Mouse (Mus musculus) cerebellum, adult (tissue): ENCODE measurements around the gene Fsd1.

Experiments used
- ATAC-seq: cut with Nextera tagmentation; 2 replicates; pipeline ENCODE4 v1.9.2; 2017; ENCODE audit warnings: mild to moderate bottlenecking, moderate library complexity, mixed read lengths; ENCODE audit not compliant: insufficient number of reproducible peaks, low FRiP score, low TSS enrichment

Gene Fsd1

DNA sequence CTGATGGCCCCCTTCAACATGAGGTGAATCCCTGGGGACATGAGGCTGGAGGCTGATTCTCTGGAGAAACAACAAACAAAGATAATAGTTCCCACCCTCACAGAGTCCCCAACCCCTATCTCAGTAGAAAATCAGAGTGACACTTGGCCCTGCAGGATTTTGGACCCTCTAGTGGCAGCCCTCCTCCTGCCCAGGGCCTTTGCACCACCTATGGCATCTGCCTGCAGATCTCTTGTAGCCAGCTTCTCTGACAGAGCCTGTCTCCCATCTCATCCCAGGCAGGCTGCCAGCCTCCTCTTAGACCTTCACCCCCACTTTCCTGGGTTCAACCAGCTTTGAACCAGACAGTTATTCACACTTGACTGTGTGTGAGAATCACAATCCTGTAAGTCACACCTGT, 25.5 kb upstream of the Fsd1 start:
- ATAC-seq: no peak

DNA sequence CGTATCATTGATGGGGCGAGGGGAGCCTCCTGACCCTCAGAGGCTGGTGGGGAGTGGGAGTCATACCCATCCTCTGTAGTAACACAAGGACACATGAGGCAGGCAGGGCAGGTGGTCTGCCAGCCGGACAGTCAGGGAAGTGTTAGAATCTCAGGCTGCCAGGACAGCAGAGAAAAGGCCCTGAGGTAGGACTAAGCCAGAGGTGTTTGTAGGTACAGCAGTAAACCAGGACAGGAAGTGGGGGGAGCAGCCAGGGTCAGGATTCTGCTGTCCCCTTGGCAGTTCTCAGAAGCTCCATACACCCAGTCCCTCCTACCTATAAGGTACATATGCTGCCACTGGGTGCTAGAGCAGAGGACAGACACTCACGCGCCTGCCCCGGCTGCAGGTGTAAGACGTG, 24.7 kb upstream of the Fsd1 start:
- no peak for ATAC-seq

DNA sequence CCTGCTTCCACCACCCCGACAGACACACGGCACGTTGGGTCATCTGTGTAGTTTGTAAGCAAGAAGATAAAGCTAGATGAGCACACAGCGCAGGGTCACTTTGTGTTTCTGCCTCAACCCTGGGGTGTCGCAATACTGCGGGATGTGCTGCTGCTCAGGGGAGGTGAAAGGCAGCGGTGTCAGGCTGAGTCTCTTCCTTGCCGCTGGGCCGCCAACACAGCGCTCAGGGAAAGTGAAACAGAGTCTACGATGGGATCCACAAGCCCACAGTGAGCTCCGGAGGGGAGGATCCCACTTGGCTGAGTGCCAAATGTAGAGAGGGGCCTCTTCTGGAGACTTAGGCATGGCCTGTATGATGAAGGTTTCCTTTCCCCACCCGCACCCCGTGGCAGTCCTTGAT, 23.1 kb upstream of the Fsd1 start:
- no peak for ATAC-seq

DNA sequence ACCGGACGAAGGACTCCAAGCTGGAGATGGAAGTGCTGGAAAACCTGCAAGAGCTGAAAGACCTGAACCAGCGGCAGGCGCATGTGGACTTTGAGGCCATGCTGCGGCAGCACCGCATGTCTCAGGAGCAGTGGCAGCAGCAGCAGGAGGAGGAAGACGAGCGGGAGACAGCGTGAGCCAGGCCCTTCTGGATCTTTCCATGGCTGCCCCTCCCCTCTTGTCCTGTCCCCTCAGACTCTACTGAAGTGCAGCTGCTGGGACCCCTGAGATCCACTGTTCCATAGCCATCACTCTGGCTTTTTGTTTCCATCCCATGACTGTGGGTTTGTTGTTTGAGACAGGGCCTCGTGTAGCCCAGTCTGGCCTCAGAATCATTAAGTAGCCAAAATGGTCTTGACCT, 21.8 kb upstream of the Fsd1 start:
- no peak for ATAC-seq

DNA sequence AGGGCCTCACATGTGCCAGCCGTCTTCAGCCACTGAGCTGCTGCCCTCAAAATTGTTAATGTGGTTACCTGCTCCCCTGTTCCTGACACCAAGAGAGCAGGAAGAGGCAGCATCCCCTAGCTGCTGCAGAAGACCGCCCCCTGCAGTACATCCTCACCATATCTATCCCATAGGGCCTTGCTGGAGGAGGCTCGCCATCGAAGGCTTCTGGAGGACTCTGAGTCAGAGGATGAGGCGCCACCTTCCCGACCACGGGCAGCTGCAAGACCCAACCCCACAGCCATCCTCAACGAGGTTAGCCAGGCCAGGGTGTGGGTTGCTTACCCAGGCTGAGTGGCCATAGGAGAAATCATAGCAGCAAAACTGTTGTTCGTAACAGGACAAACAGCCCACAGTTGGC, 21.3 kb upstream of the Fsd1 start:
- ATAC-seq: no peak

DNA sequence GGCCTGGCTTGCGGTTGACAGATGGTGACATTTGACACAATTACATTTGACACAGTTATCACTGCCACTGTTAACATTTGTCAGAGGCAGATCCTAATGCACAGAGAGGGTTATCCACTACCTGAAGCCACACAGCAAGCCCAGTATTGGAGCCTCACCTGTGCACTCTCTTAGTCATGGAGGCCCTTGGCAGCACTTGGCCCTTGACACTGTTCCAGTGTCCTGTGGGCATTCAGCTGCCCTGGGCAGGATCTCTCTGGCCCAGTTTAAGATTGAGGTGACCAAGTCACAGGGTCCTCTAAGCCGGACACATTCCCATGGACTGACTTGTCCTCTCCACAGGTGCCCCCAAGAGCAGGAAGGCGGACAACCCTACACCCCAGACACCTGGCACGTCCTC, 19.1 kb upstream of the Fsd1 start:
- ATAC-seq: no peak

DNA sequence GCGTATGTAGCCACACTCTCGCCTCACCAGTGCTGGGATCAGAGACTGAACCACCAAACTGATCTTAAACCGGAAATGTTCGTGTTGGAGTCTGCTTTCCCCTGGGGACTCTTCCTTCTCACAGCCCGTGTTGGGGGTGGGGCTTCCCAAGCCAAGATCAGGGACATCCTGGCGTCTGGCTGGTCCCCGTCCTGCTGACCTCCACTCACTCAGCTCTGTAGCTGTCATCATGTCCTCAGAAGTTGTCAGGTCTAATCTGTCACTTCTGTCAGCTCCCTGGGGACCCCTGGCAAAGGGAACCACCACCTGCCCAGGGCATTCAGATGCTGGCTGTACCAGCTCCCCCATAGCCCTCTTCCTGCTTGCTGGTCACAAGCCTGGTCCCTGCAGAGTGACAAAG, 18.1 kb upstream of the Fsd1 start:
- no peak for ATAC-seq

DNA sequence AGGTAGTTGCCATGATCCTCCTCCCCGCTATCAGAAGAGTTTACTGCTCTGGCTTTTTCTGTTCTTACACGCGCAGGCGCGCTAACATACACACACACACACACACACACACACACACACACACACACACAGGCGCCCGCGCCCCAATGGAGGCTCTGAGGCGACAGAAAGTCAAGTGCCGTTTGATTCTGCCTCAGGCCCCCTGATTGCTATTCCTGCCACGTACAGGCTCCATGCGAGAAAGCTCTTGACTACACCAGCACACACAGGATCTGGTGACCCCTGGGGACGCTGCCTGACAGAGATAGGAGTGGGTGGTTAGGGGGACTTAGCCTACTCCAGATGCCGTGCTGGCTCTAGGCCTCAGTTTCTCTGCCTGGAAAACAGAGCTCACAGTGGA, 16.7 kb upstream of the Fsd1 start:
- ATAC-seq: no peak

DNA sequence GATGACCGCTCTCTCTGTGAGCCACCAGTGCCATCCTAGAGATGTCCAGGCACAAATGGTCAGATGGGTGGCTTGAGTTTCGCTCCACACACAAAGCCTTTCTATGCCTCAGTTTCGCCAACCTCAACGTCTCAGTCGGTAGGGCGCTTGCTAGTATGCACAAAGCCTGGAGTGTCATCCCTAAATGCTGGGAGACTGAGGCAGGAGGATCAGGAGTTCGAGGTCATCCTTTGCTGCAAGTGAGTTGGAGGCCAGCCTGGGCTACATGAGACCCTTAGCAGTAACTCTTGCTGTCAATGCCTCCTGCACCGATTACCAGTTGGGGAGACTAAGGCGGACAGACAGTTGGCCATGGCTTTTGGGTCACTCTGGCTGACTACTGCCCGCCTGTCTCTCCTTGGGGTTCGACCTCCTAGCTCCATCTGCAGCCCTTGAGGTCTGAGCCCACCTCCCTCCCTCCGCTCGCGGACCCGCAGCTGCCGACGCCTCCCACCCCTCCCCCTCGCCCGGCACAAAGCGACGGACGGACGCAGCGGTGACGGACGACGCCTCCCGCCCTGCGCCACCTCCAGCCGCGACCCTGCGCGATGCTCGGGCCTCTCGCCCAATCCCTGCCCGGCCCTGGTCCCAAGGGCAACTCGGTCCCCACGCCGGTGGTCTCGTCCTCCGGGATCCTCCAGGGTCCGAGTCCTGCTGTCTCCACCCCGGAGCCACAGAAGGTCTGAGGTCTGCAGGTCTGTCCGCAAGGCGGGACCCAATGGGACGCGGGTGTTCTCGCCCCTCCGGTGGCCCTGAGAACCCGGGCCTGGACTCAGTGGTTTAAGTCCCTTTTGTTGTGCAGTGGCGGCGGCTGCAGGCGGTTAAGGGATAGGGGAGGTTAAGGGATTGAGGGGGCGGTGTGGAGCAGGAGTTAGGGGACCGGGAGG, 16.1 kb upstream of the Fsd1 start, which contains the start of gene Shd:
TSS of gene Shd (plus strand) at position 502 of the 926 bp plus-strand sequence.
- 0 out of 2 replicates have a peak, but pooled peaks have one; percentile 36 for ATAC-seq

DNA sequence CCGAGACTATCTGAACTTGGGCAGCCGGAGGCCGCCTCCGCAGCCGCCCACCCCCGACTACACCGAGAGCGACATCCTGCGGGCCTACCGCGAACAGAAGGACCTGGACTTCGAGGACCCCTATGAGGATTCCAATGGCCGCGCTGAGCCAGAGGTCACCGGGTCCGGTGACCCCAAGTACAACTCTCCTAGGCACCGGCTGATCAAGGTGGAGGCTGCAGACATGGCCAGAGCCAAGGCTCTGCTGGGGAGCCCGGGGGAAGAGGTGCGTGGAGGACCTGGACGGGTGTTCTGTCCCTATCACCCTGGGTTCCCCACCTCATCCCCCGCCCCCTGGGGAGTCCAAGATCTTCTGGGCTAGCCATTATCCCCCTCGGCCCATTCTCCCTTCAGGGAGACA, 14.9 kb upstream of the Fsd1 start:
- no peak for ATAC-seq

DNA sequence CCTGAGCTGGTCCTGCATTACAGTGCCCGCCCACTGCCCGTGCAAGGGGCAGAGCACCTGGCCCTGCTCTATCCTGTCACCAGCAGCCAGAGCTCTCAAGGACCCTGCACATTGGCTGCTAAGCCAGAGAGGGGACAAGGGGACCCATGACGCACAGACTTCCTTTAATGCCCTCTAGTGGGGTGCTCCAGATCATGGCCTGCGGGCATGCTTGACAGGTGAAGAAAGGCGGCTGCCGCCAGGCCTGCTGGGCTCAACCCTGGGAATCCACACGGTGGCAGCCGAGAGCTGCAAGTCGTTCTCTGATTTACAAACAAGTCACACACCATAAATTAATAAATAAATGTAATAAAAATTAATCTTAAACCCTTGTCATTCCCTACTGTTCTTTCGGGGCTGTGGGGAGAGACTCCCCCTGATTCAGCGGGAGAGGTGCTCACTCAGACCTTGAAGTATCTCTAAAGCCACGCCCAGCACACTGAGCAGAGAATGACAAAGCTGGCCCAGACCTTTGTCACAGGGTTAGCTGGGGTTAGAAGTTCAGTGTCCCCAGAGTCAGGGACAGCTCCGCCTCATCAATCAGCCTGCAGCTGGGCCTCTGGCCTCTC, 9.9 kb upstream of the Fsd1 start:
- ATAC-seq: peak; percentile 54; the same call in 1 of the 2 replicates

DNA sequence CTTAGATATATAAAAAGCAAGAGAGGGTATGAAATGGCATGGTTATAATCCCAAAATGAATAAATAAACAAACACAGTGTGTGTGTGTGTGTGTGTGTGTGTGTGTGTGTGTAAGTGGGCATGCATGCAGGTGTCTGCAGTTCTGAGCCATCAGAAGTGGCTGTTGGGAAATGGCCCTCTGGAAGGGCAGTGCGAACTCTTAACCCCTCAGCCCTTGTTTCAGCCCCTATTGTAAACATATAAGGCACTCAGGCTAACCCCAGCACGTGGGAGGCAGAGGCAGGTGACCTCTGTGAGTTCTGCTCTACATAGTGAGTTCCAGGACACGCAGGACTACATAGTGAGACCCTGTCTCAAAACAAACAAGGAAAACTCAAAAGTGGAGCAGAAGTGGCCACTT, 9.0 kb upstream of the Fsd1 start:
- no peak for ATAC-seq

DNA sequence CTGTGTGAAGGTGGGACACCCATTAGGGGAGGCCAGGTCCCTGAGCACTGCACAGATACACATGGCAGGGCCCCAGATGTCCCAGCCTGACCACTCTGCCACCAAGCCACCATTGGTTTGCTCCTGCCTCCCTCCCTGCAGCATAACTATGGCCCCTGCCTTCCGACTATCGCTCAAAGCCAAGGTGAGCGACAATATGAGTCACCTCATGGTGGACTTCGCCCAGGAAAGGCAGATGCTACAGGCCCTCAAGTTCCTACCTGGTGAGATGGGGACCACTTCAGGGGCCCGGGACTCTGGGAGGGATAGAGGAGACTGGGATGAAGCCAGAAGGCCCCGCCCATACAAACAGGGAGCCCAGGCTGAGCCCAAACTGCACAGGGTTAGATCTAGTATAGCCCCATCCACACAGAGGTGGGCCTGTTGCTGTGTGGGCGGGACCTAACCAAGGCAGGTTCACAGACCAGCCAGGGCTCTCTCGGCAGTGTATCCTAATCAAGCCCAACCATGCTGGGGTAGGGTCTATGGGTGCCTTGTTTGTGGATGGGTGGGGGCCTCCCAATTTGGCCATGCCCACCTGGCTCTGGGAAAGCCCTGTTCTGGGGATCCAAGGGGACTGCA, 4.1 kb downstream of the Fsd1 start:
- no peak for ATAC-seq

DNA sequence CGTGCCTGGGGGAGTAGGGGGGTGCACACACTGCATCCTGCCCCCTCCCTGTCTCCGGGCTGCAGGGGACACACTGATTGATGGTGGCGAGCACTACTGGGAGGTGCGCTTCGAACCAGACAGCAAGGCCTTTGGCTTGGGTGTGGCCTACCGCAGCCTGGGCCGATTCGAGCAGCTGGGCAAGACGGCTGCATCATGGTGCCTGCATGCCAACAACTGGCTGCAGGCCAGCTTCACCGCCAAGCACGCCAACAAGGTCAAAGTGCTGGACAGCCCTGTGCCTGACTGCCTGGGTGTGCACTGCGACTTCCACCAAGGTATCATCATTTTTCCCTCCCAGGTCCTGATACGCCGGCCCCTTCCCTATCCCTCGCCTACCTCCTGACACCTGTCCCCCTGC, 9.7 kb downstream of the Fsd1 start:
- ATAC-seq: peak; percentile 42; the same call in 1 of the 2 replicates

DNA sequence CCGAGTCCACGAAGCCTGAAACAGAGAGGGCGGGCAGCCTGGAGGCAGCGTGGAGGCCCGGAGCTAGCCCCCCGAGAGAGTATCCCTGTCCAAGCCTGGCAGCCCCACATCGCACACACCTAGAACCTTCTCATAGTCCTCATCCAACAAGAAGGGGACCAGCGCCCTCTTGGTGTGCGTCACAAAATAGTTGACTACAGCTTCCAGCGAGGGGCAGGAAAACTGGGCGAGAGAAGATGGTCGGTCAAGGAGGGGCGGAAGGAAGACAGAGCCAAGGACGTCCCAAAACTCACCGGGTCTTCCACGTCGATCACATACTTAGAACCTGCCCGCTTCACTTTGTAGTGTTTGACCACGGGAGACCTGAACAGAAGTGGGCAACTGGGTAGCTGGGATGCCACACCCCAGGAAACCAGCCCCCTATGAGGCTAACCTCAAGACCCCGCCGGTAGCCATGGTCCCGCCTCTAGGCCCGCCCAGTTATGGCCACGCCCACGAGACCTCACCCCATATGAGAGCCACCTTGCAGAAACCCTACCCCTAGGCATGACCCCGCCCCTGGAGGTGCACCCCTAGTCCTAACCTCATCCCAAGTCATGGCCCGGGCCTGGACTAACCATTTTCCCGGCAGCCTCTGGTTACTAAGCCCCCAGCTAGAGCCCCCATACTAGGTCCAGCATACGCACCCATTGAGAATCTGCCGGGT, 13.6 kb downstream of the Fsd1 start:
- no peak for ATAC-seq

DNA sequence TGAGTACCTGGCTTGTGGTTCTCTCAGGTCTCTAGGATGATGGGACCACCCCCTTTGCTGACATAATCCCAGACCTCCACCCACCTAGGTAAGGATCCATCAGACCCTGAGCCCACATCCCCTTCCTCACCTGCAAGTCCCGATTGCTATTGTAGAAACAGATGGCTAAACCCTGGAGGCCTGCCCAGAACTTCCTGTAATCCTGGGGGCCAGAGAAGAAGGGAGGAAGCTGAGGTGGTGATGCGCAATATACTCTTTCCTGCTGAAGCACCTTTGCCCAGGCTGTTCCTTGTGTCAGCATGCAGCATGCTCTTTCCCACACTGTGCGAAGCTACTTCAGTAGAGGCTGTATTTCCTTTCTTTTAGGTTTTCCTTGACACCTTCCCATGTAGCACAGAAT, 16.7 kb downstream of the Fsd1 start:
- no peak for ATAC-seq

DNA sequence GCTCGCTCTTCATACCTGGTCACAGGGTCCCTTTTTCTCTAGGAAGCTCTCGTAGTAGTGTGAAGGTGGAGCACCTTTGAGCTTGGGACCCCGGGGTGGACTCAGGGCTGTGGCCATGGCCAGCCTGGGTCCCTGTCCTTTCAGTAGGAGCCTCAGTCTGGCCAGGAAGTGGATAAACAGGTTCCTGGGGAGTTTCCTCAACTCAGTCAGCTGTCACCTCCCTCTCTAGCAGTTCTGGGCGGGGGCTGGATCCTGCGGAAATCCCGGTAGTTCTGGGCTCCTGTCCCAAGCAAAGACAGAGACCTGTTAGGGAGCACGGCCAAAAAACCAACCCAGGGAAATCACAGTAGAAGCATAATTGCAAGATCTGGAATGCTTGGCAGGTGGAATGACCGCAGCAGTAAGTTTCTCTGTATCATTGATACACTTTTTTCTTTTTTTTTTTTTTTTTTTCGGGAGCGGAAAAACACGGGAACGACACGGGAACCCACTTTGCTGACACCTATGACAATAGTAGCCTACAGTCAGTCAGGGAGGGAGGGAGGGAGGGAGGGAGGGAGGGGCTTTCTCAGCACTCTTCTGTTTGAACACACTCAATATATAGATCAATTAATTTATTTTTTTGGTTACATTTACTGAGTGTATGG, 19.2 kb downstream of the Fsd1 start, which contains the start of the genes Stap2 and Mpnd:
TSS of gene Stap2 (minus strand) at position 170 of the 647 bp plus-strand sequence.
TSS of gene Mpnd (plus strand) at position 297 of the 647 bp plus-strand sequence.
- ATAC-seq: no peak

DNA sequence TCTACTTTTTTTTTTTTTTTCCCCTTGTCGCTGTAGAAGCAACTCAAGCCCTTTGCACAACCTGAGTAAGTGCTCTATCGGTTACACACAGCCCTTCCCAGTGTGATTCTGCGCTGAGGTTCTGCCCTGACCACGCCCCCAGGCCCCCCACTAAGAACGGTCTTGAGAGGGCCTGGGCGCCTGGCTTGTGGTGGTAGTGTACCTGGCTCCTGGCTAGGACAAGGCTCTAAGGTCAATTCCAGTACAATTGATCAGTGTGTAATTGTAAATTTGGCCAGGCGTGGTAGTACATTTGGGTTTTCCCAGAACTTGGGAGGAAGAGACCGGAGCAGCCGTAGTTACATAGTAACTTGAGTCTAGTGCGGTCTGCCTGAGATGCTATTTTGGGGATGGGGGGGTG, 20.6 kb downstream of the Fsd1 start:
- ATAC-seq: no peak

DNA sequence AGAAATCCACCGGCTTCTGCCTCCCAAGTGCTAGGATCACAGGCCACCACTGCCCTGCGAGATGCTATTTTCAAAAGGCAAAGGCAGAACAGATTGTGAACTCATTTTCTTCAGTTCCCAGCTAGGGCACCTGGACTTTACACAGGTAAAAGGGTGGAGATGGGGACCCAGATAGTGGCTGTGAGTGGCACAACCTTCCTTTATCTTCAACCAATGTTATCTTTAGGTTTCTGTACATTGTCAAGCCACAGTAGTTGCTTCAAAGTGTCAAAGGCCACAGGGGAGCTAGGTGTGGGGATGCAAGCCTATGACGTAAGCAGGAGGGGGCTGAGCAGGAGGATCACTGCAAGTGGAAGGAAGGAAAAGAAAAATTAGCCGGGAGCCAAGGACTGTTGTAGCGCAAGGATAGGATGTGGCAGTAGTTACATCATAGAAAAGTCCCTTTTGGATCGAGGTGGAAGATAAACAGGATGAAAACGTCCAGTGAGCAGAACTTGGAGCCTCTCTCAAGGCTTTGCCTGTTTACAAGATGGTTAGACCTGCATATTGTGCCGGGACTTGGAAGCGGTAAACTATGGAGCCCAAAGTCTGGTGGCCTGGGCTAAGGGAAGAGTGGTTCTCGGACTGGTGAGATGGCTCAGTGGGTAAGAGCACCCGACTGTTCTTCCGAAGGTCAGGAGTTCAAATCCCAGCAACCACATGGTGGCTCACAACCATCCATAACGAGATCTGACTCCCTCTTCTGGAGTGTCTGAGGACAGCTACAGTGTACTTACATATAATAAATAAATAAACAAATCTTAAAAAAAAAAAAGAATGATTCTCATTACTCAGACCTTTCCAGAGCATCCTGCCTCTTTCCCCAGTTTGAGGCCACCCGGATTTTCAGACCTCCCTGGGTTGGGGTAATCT, 21.4 kb downstream of the Fsd1 start:
- no peak for ATAC-seq
